Mouse (Mus musculus) ovary, adult 18-20 months (tissue): ENCODE results near the gene Pole2.

ENCODE experiments used
- DNase-seq: peaks from one replicate; pipeline ENCODE4 v3.0.0; 2022; ENCODE audit warnings: low spot score, mixed read lengths

Gene Pole2

DNA sequence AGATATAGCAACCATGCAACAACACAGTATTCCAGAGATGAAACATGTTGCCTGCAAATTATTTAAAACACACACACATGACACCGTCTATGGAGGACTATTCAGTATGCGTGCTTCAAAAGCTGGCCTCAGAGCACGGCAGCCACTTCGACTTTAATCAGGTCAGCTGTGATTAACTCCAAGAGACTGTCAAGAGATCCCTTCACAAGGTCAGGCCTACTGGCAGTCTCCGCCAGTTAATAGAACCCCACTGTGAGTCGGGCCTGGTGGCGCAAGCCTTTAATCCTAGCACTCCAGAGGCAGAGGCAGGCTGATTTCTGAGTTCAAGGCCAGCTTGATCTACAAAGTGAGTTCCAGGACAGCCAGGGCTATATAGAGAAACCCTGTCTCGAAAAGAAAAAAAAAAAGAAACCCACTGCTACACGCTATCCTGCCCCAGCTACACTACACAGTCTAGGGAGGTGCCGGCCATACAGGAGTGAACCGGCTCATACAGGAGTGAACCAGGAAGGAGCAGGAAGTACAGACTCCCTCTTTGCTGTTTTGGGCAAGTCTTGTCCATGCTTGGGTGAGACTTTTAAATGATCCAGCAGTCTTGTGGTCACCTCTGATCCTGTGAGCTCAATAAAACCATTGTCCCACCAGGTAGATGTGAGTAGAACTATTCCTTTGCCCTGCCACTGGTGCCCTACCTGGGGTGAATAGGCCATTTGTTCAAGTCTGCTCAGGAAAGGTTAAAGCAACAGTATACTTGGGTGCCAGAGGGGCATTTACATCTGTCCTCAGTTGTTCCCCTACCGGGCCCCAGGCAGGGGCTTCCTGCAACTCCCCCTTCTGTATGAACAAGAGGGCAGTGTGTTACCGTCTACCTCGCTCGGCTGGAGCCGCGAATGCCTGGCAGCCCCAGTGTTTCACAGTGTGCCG is 17.7 kb downstream of the Pole2 start:
- no peak for DNase-seq

GRCm38 (mm10) chr12:69208520-69208919 is 19.5 kb downstream of the Pole2 start:
- no peak for DNase-seq

DNA sequence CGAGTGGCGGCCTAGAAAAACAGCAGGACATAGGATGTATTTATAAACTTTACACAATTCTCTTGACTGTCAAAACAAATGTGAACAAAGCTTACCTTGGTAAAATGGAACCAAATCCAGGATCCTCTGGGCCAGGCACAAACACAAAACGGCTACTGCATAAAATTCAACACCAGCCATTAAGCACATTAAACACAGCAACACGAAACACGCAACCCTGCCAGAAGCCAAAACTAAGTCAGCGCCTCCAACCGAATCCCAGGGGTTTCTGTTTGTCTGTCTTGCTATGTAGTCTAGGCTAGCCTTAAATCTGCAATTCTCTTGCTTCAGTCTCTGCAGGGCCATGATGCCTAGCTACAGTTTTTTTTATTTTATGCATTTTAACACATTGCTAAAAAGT is 20.1 kb downstream of the Pole2 start:
- DNase-seq = no peak

DNA sequence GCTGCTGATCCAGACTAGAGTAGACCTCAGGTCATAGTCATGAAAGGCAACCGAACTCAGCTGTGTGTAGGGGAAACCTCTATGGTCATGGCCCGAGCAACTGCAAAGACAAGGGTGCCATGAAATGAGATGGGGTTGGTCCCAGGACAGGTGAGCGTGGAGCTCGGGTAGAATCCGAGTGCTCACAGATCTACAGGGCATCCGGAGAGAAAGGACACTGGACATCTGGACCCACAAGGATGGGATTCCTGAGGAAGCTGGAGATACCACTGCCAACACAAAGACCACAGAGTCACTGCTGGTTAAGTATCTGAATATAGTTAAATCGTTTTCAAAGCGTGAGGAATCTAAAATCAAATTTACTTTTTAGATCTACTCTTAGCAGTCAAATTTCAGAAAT is 20.6 kb downstream of the Pole2 start:
- no peak for DNase-seq

- no peak for DNase-seq
Observed at GRCm38 (mm10) chr12:69204052-69204833, 23.8 kb downstream of the Pole2 start, which contains the start of gene Gm49384. Gene Gm49384 (minus strand): TSS chr12:69204267.

- DNase-seq = no peak
Observed at GRCm38 (mm10) chr12:69198985-69199384, 29.0 kb downstream of the Pole2 start.

DNA sequence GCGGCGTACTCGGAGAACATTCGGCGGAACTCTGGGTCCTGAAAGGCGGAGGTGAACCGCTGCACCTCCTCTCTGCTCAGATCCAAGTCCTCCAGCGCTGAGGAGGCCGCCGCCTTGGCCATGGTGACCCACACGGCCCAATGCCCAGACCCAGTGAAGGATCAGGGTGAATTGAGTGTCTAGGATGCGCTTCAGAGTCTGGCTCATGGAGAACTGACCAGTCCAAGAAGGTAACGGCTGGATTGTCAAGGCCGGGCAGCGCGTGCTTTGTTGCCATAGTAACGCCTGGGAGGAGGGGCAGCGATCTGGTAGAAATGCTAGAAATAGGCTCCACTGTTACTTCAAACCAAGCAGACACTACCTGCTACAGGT is 29.8 kb downstream of the Pole2 start, which contains the start of gene Dnaaf2:
Gene Dnaaf2 (minus strand): TSS at position 266 of the 372 bp plus-strand sequence.
- DNase-seq = peak; percentile 73

DNA sequence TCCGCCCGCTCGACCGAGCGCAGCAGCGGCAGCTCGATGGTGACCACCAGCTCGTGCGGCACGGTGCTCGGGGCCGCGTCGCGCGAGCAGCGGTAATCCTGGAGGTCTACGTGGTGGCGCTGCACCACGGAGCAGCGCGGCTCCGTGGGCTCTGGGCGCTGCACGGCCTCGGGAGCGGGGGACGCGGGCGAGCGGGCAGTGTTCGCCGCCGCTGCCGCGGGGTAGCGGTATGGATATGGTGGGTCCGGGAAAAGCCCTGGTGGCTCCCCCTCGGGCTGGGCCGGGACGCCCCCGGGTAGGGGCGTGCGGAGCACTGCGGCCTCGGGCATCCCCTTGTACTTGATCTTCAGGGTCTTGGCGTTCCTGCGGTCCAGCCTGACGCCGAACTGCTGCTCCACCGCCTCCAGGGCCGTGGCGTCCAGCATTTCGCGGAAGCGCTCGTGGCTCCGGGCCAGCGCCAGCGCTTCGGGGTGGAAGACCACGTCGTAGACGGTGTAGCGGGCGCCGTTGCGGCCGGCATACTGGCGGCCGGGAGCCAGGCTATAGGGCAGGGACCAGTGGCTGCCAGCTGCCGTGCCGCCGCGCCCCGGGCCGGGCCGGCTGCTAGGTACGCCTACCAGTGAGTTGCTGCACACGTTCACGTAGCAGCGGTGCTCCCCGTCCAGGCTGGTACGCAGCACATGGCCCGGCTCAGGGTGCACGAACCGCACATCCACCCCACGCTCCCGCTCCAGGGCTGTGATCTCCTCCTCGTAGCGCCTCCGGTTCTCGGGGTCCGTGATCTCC is 30.4 kb downstream of the Pole2 start:
- peak; percentile 19 for DNase-seq

- peak; percentile 38 for DNase-seq
Observed at GRCm38 (mm10) chr12:69196444-69197377, 31.3 kb downstream of the Pole2 start, which contains the start of gene Gm49383. Gene Gm49383 (minus strand): TSS chr12:69197104.

DNA sequence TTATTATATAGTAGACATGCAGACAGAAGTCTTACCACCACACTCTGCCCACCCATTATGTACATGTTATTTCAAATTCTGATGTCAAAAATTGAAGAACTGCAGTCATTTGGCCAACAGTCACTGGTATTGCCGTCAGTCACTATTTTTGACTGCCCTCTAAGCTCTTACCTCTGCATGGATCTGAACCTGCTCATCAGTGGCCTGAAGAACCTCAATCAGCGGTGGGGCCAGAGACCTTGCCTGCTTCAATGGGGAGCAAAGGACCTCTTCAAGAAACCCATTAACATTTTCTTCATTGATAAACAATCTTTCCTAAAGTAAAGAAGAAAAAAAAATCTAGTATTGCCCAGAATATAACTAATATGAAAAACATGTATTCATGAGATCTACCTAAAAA is 35.4 kb downstream of the Pole2 start:
- DNase-seq = no peak

DNA sequence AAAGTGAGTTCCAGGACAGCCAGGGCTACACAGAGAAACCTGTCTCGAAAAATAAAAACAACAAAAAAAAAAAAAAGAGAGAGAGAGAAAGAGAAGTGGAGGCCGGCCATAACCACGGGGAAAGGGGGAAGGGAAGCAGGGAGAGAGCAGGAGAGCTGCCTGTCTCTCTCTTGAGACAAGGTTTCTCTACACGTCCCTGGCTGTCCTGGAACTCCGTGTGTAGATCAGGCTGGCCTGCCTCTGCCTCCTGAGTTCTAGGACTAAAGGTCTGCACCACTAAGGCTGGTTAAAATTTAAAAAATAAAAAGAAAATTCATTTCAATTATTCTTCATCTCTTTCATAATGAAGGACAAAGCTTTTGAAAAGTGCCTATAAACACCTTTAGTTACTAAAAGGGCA is 36.6 kb downstream of the Pole2 start:
- DNase-seq = no peak

DNA sequence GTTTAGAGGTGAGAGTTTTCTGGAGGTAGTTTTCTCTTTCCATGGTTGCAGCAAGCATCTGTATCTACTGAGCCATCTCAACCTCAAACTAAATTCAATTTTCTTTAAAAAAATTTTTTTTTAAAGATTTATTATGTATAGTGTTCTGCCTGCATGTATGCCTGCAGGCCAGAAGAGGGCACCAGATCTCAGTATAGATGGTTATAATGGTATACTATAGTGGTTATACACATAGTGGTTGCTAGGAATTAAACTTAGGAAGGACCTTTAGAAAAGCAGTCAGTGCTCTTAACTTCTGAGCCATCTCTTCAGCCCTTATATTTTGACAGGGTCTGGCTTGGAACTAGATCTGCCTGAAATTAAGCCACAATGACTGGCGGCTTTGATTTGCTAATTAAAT is 37.5 kb downstream of the Pole2 start:
- DNase-seq = no peak

DNA sequence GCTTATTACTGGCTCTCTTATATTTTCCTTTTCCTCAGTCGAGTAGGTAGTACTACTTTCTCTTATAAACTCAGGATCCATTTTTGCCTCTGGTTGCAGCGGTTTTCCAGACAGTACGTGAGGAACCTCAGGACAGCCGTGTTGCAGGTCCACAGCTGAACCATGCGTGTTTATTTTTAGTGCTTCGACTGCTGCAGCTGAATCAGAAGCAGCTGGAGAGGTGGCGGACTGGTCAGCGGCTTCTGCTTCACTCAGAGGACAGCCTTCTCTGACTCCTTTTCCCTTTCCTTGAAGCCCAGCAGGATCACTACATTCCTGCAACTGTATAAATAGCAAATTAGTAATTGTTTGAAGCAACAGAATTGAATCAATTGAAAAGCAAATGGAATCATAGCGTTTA is 37.9 kb downstream of the Pole2 start:
- DNase-seq = no peak

DNA sequence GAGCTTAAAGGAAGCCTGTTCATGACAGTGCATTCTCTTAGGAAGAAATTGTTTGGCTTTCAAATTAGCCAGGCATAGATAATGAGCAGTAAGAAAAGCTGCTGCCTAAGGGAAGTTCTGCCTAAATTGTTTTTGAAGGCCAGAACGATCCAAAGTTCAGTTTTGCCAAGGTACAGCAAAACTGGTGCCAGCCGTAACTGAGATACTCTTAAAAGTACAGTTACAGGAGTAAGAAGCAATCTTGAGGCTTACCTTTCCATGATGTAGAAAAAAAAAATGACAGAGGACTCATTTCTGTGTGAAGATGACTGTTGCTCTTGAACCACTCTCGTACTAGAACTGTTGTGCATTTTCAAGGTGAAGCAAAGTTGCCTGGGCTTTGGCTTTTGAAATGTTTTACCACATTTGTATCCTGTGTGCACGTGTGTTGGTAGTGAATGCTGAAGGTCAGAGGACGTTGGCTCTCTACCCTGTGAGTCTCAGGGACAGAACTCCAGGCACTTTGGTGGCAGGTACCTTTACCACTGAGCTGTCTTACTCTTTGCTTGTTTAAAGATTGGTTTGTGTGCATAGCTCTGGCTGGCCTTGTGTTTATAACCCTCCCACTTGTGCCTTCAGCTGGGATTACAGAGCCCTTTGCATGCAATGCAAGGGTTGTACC is 41.1 kb downstream of the Pole2 start:
- DNase-seq = no peak

GRCm38 (mm10) chr12:69185371-69185770 is 42.6 kb downstream of the Pole2 start:
- no peak for DNase-seq

GRCm38 (mm10) chr12:69184342-69185295 is 43.4 kb downstream of the Pole2 start:
- DNase-seq = no peak

- peak; percentile 96 for DNase-seq
Observed at GRCm38 (mm10) chr12:69183583-69184308, 44.2 kb downstream of the Pole2 start, which contains the start of the genes Rpl36al and Mgat2. Gene Rpl36al (minus strand): TSS chr12:69184083. Gene Mgat2 (plus strand): TSS chr12:69184157.

GRCm38 (mm10) chr12:69181800-69182199 is 46.2 kb downstream of the Pole2 start:
- no peak for DNase-seq
